Mouse (Mus musculus): Measurements from ENCODE around the gene Rsph9. TPM values are rescaled to one million over a fixed set of nuclear protein-coding genes. Genes with fewer than 3 reads are reported as not detected.

The Rsph9 gene
- total and polyA plus RNA-seq, 2 experiments from 2014 or later = 63.7 to 101 TPM

GRCm38 (mm10) chr17:46117623-46118422 is 26.2 kb downstream of the Rsph9 start:
- H3K27ac ChIP-seq (ENCODE audit: low read depth, low read length) = no peak overlapping the region
- H3K9ac ChIP-seq = no peak overlapping the region
- H3K27me3 ChIP-seq (ENCODE audit: insufficient read depth, low read length) = no peaks in the 10 kb centered on the region
- no peaks in the 10 kb centered on the region for H3K9me3 ChIP-seq (ENCODE audit: low read length)
- H3K4me1 ChIP-seq (ENCODE audit: insufficient read depth) = no peaks in the 10 kb centered on the region
- H3K4me2 ChIP-seq (ENCODE audit: low read depth) = no peak overlapping the region
- WGBS = 87% methylated on average over 13 of the region's 13 CpGs
- no peak overlapping the region for H3K4me3 ChIP-seq (ENCODE audit: low read depth, low read length)
- no peak for TF ChIP-seq CTCF (IDR thresholded peaks at IDR 0.05; ENCODE audit: low read depth)
- H3K36me3 ChIP-seq (ENCODE audit: insufficient read depth) = peaks cover 40% of the 10 kb centered on the region
- DNase-seq (no peak), ATAC-seq (no peak)

GRCm38 (mm10) chr17:46116881-46117280 is 27.1 kb downstream of the Rsph9 start:
- Histone ChIP-seq H3K4me3 (ENCODE audit: low read depth, low read length) (no peak overlapping the region), H3K9ac (no peak overlapping the region), H3K4me2 (ENCODE audit: low read depth) (no peak overlapping the region), H3K4me1 (ENCODE audit: insufficient read depth) (no peaks in the 10 kb centered on the region), H3K27ac (ENCODE audit: low read depth, low read length) (no peak overlapping the region), H3K36me3 (ENCODE audit: insufficient read depth) (peaks cover 32% of the 10 kb centered on the region), H3K27me3 (ENCODE audit: insufficient read depth, low read length) (no peaks in the 10 kb centered on the region), H3K9me3 (ENCODE audit: low read length) (no peaks in the 10 kb centered on the region)
- ATAC-seq (no peak), DNase-seq (no peak)
- no peak for TF ChIP-seq CTCF (IDR thresholded peaks at IDR 0.05; ENCODE audit: low read depth)
- 94% methylated on average over 3 of the region's 3 CpGs for WGBS

- Histone ChIP-seq H3K4me3 (ENCODE audit: low read depth, low read length) (no peak overlapping the region), H3K36me3 (ENCODE audit: insufficient read depth) (peaks cover 32% of the 10 kb centered on the region), H3K9me3 (ENCODE audit: low read length) (no peaks in the 10 kb centered on the region), H3K4me2 (ENCODE audit: low read depth) (no peak overlapping the region), H3K27me3 (ENCODE audit: insufficient read depth, low read length) (no peaks in the 10 kb centered on the region), H3K4me1 (ENCODE audit: insufficient read depth) (0 out of 2 replicates have a peak, but pooled peaks cover 5% of the 10 kb centered on the region), H3K27ac (ENCODE audit: low read depth, low read length) (no peak overlapping the region), H3K9ac (no peak overlapping the region)
- WGBS = 74% methylated on average over 11 of the region's 11 CpGs
- no peak for ATAC-seq
- no peak for TF ChIP-seq CTCF (IDR thresholded peaks at IDR 0.05; ENCODE audit: low read depth)
- DNase-seq = no peak
These were observed 27.9 kb downstream of the Rsph9 start for GRCm38 (mm10) chr17:46116138-46116537.

GRCm38 (mm10) chr17:46115489-46115888 is 28.5 kb downstream of the Rsph9 start:
- no peak overlapping the region for H3K4me3 ChIP-seq (ENCODE audit: low read depth, low read length)
- ATAC-seq (no peak), DNase-seq (no peak)
- H3K27me3 ChIP-seq (ENCODE audit: insufficient read depth, low read length) = no peaks in the 10 kb centered on the region
- H3K4me2 ChIP-seq (ENCODE audit: low read depth) = no peak overlapping the region
- no peak overlapping the region for H3K27ac ChIP-seq (ENCODE audit: low read depth, low read length)
- H3K9me3 ChIP-seq (ENCODE audit: low read length) = no peaks in the 10 kb centered on the region
- H3K36me3 ChIP-seq (ENCODE audit: insufficient read depth) = peaks cover 32% of the 10 kb centered on the region
- no peak overlapping the region for H3K9ac ChIP-seq
- TF ChIP-seq CTCF (IDR thresholded peaks at IDR 0.05; ENCODE audit: low read depth) = no peak
- 0 out of 2 replicates have a peak, but pooled peaks cover 5% of the 10 kb centered on the region for H3K4me1 ChIP-seq (ENCODE audit: insufficient read depth)
- 44% methylated on average over 2 of the region's 2 CpGs for WGBS

- 6% methylated on average over 38 of the region's 38 CpGs for WGBS
- H3K27me3 ChIP-seq (ENCODE audit: insufficient read depth, low read length) = peaks cover 9% of the 10 kb centered on the region; the same call in 1 of the 2 replicates
- peaks cover 5% of the 10 kb centered on the region; the same call in 1 of the 2 replicates for H3K36me3 ChIP-seq (ENCODE audit: insufficient read depth)
- H3K4me2 ChIP-seq (ENCODE audit: low read depth) = peak within 1 kb of the TSS; percentile 72
- peak within 1 kb of the TSS; percentile 66 for H3K9ac ChIP-seq
- no peaks in the 10 kb centered on the region for H3K9me3 ChIP-seq (ENCODE audit: low read length)
- H3K4me1 ChIP-seq (ENCODE audit: insufficient read depth) = 0 out of 2 replicates have a peak, but pooled peaks cover 5% of the 10 kb centered on the region
- TF ChIP-seq CTCF (IDR thresholded peaks at IDR 0.05; ENCODE audit: low read depth) = no peak
- peak within 1 kb of the TSS; percentile 86 for H3K27ac ChIP-seq (ENCODE audit: low read depth, low read length)
- peak; percentile 99 for ATAC-seq
- peak within 1 kb of the TSS; percentile 78 for H3K4me3 ChIP-seq (ENCODE audit: low read depth, low read length)
- DNase-seq = peak; percentile 93
These were observed 33.4 kb downstream of the Rsph9 start, which contains the start of gene Mrps18a for GRCm38 (mm10) chr17:46110402-46111289. Mrps18a (plus strand) TSS chr17:46110986.

- ATAC-seq (peak; percentile 30), DNase-seq (peak; percentile 13)
These were observed 35.7 kb downstream of the Rsph9 start for GRCm38 (mm10) chr17:46108286-46108685.

More at GRCm38 (mm10) chr17:46108286-46108685, 35.7 kb downstream of the Rsph9 start:
- no peak overlapping the region for H3K4me3 ChIP-seq (ENCODE audit: low read depth, low read length)
- no peak overlapping the region for H3K4me2 ChIP-seq (ENCODE audit: low read depth)
- no peak overlapping the region for H3K27ac ChIP-seq (ENCODE audit: low read depth, low read length)
- TF ChIP-seq CTCF (IDR thresholded peaks at IDR 0.05; ENCODE audit: low read depth) = no peak
- H3K36me3 ChIP-seq (ENCODE audit: insufficient read depth) = no peaks in the 10 kb centered on the region
- H3K9ac ChIP-seq = no peak overlapping the region
- 66% methylated on average over 4 of the region's 4 CpGs for WGBS
- 0 out of 2 replicates have a peak, but pooled peaks cover 5% of the 10 kb centered on the region for H3K4me1 ChIP-seq (ENCODE audit: insufficient read depth)
- H3K27me3 ChIP-seq (ENCODE audit: insufficient read depth, low read length) = peaks cover 9% of the 10 kb centered on the region; the same call in 1 of the 2 replicates
- H3K9me3 ChIP-seq (ENCODE audit: low read length) = no peaks in the 10 kb centered on the region

Data from forebrain, postnatal 0 days (tissue).